Mouse (Mus musculus) thymus, postnatal 25 days (tissue): ENCODE measurements around the gene Cpt2.

ENCODE experiments used
- DNase-seq: peaks from one replicate; pipeline ENCODE4 v3.0.0; 2022

Gene Cpt2

GRCm38 (mm10) chr4:107920336-107920735, 3.1 kb downstream of the Cpt2 start:
- DNase-seq = no peak

- no peak for DNase-seq
These were observed 13.4 kb downstream of the Cpt2 start for GRCm38 (mm10) chr4:107910020-107910419.

GRCm38 (mm10) chr4:107906561-107906960, 16.8 kb downstream of the Cpt2 start:
- DNase-seq = no peak

GRCm38 (mm10) chr4:107904252-107904651, 19.2 kb downstream of the Cpt2 start:
- DNase-seq = no peak

DNA sequence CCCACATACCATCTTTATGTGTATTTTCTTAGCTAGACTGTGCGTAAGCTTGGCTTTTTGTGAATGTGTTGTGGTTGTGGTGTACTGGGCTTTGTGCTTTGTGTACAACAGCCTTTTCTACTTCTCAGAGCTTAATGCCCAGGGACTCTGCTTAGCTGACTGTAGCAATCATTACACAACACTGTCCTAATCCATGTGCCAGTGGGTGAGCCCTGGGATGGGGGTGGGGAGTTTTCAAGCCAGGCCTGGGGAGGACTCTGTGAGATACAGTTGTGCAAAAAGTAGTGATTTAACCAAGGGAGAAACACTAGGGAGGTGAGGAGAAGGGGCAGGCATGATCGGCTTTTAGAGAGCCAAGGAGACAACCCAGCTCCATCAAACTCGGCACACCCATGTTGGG, 23.2 kb downstream of the Cpt2 start:
- DNase-seq = no peak

- no peak for DNase-seq
These were observed 24.0 kb downstream of the Cpt2 start for GRCm38 (mm10) chr4:107899211-107899927.

- no peak for DNase-seq
These were observed 30.7 kb downstream of the Cpt2 start for GRCm38 (mm10) chr4:107892663-107893062.

DNA sequence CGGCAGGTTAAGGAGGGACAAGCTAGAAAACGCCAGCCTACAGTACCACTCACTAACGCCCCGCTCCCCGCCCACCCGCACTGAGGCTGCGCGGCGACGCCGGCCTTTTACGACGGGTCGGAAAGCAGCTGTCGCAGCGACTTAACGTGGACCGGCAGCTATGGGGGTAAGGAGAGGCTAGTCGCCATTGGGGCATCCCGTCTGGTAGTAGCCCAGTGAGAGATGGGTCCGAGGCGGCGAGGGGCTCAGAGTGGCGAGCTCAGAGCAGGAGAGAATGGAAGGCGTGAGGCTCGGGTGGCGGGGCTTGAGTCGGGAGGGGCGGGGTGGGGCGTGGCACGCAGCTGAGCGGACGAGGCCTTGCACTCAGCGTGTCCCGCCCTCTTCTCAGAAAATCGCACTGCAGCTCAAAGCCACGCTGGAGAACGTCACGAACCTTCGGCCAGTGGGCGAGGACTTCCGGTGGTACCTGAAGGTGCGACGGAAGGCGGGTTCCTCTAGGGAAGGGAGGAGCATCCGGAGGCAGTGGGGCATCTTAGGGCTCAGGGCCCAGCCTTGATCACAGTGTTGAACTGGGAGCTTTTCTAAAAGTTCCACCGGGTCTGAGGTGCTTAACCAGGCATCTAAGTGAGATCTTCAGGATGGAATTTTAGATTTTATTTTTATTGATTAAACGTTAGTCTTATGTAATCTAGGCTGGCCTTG, 33.5 kb downstream of the Cpt2 start, which contains the start of gene 0610037L13Rik:
Gene 0610037L13Rik (plus strand): TSS at position 83 of the 702 bp plus-strand sequence.
- DNase-seq = peak; percentile 93

- DNase-seq = no peak
These were observed 34.1 kb downstream of the Cpt2 start for GRCm38 (mm10) chr4:107889385-107889730.

DNA sequence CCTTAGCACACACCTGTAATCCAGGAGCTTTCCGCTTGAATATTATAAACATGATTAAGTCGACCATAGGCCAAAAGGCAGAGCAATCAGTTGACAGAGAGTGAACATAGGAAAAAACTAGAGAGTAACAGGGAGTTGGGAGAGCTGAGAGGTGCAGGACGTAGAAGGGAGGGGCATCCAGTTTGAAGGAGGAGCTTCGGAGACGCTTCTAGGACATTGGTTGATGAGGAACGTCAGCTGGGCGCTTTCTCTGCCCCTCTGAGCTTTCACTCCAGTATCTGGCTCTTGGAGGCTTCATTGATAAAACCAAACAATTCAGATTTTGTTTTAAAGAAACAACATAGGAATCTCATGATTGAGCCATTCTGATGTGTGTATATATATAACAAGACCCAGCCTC, 37.0 kb downstream of the Cpt2 start:
- no peak for DNase-seq

GRCm38 (mm10) chr4:107881631-107882030, 41.8 kb downstream of the Cpt2 start:
- no peak for DNase-seq

- peak; percentile 95 for DNase-seq
These were observed 44.0 kb downstream of the Cpt2 start, which contains the start of gene Magoh for GRCm38 (mm10) chr4:107879254-107880050. Gene Magoh, plus strand, starts transcription at chr4:107879755.

- no peak for DNase-seq
These were observed 58.5 kb downstream of the Cpt2 start for GRCm38 (mm10) chr4:107864866-107865265.

GRCm38 (mm10) chr4:107858995-107859394, 64.4 kb downstream of the Cpt2 start:
- no peak for DNase-seq

DNA sequence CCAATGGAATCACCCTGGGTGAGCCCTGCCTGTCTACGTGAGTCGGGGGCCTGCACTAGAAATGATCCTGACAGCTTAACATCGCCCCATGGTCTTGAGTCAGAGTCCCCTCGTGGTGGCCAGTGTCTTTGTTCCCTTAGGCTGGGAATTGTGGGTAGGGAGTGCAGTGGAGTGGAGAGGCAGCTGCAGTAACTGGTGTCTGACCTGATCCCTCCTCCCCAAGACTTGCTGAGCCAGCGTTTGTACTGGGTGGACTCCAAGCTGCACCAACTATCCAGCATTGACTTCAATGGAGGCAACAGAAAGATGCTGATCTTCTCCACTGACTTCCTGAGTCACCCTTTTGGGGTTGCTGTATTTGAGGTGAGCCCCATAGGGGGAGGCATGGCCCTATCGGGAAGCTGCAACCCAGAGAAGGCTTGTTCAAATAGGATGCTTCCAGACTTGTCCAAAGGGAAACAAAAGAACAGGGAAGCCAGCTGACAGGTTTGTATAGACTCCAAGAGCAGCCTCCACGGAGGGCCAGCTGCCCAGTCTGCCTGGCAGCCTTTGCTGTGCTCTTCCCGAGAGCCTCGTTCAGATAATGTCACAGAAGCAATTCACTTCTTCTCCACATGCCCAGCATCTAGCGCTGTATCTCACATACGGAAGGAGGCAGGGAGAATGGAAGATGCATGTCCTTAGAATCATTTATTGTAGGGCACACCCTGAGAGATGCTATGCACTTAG, 66.3 kb downstream of the Cpt2 start:
- DNase-seq = no peak
